Mouse (Mus musculus): ENCODE data around the gene Celf5.
"Not testable (repeated sequence)": the region's sequence is repeated elsewhere in the genome, so short reads cannot be mapped to it uniquely, and the experiment has no call there.

Celf5 gene

GRCm38 (mm10) chr10:81452237-81452946 is 30.1 kb downstream of the Celf5 start:
- DNase-seq (ENCODE audit: low spot score in 2 of 2) = peak in 1 of 2 experiments; percentile 11

GRCm38 (mm10) chr10:81451365-81451745 is 31.2 kb downstream of the Celf5 start:
- no peak for DNase-seq (ENCODE audit: low spot score in 2 of 2)

GRCm38 (mm10) chr10:81450641-81451364 is 31.7 kb downstream of the Celf5 start:
- peak in 1 of 2 experiments; percentile 6 for DNase-seq (ENCODE audit: low spot score in 2 of 2)

GRCm38 (mm10) chr10:81450140-81450539 is 32.4 kb downstream of the Celf5 start:
- DNase-seq (ENCODE audit: low spot score in 2 of 2) = peak; percentile 40 to 76

GRCm38 (mm10) chr10:81445516-81445915 is 37.0 kb downstream of the Celf5 start:
- not testable (repeated sequence) for DNase-seq (ENCODE audit: low spot score in 2 of 2)

GRCm38 (mm10) chr10:81441019-81441418 is 41.5 kb downstream of the Celf5 start:
- DNase-seq (ENCODE audit: low spot score in 2 of 2) = no peak

GRCm38 (mm10) chr10:81435436-81435835 is 47.1 kb downstream of the Celf5 start:
- peak in 1 of 2 experiments; percentile 78 for DNase-seq (ENCODE audit: low spot score in 2 of 2)

- DNase-seq (ENCODE audit: low spot score in 2 of 2) = no peak
Measured at GRCm38 (mm10) chr10:81434361-81435263, 47.9 kb downstream of the Celf5 start.

GRCm38 (mm10) chr10:81433541-81434289 is 48.8 kb downstream of the Celf5 start:
- peak; percentile 45 to 52 for DNase-seq (ENCODE audit: low spot score in 2 of 2)

GRCm38 (mm10) chr10:81432868-81433262 is 49.6 kb downstream of the Celf5 start:
- peak; percentile 92 to 94 for DNase-seq (ENCODE audit: low spot score in 2 of 2)

- peak in 1 of 2 experiments; percentile 50 for DNase-seq (ENCODE audit: low spot score in 2 of 2)
Measured at GRCm38 (mm10) chr10:81432169-81432867, 50.2 kb downstream of the Celf5 start.

GRCm38 (mm10) chr10:81431526-81432168 is 50.9 kb downstream of the Celf5 start:
- DNase-seq (ENCODE audit: low spot score in 2 of 2) = peak; percentile 56 to 67

- DNase-seq (ENCODE audit: low spot score in 2 of 2) = peak; percentile 68 to 75
Measured at GRCm38 (mm10) chr10:81430831-81431525, 51.5 kb downstream of the Celf5 start.

GRCm38 (mm10) chr10:81430141-81430830 is 52.2 kb downstream of the Celf5 start:
- peak; percentile 72 to 83 for DNase-seq (ENCODE audit: low spot score in 2 of 2)

GRCm38 (mm10) chr10:81429605-81430061 is 52.9 kb downstream of the Celf5 start:
- DNase-seq (ENCODE audit: low spot score in 2 of 2) = peak; percentile 68 to 78

- no peak for DNase-seq (ENCODE audit: low spot score in 2 of 2)
Measured at GRCm38 (mm10) chr10:81429092-81429491, 53.4 kb downstream of the Celf5 start.

GRCm38 (mm10) chr10:81428507-81428870 is 54.0 kb downstream of the Celf5 start:
- DNase-seq (ENCODE audit: low spot score in 2 of 2) = peak; percentile 9 to 17

- DNase-seq (ENCODE audit: low spot score in 2 of 2) = peak; percentile 11 to 47
Measured at GRCm38 (mm10) chr10:81427804-81428506, 54.6 kb downstream of the Celf5 start.

Data from frontal cortex, postnatal 10 days (tissue).